Mouse (Mus musculus): ENCODE results near the gene Best1.

The Best1 gene

GRCm38 (mm10) chr19:10001206-10001969 is at the start of gene Best1, which contains the start of gene Rab3il1:
TSS of gene Best1 (minus strand) at chr19:10001633.
TSS of gene Rab3il1 (plus strand) at chr19:10001669.
- no peak for DNase-seq (ENCODE audit: low spot score)

- no peak for DNase-seq (ENCODE audit: low spot score)
Observed at GRCm38 (mm10) chr19:10050438-10050837, 49.0 kb upstream of the Best1 start.

GRCm38 (mm10) chr19:10049533-10049932 is 48.1 kb upstream of the Best1 start:
- DNase-seq (ENCODE audit: low spot score) = no peak

- no peak for DNase-seq (ENCODE audit: low spot score)
Observed at GRCm38 (mm10) chr19:10046983-10047382, 45.5 kb upstream of the Best1 start.

- DNase-seq (ENCODE audit: low spot score) = no peak
Observed at GRCm38 (mm10) chr19:10046346-10046745, 44.9 kb upstream of the Best1 start.

- no peak for DNase-seq (ENCODE audit: low spot score)
Observed at GRCm38 (mm10) chr19:10045707-10046106, 44.3 kb upstream of the Best1 start.

- DNase-seq (ENCODE audit: low spot score) = no peak
Observed at GRCm38 (mm10) chr19:10043643-10044042, 42.2 kb upstream of the Best1 start.

- DNase-seq (ENCODE audit: low spot score) = no peak
Observed at GRCm38 (mm10) chr19:10042816-10043215, 41.4 kb upstream of the Best1 start.

- DNase-seq (ENCODE audit: low spot score) = no peak
Observed at GRCm38 (mm10) chr19:10042232-10042631, 40.8 kb upstream of the Best1 start.

GRCm38 (mm10) chr19:10041388-10042148 is 40.1 kb upstream of the Best1 start, which contains the start of gene Fads3:
TSS of gene Fads3 (plus strand) at chr19:10041569.
- peak; percentile 87 for DNase-seq (ENCODE audit: low spot score)

GRCm38 (mm10) chr19:10040866-10041387 is 39.5 kb upstream of the Best1 start:
- DNase-seq (ENCODE audit: low spot score) = no peak

- no peak for DNase-seq (ENCODE audit: low spot score)
Observed at GRCm38 (mm10) chr19:10039615-10040014, 38.2 kb upstream of the Best1 start.

GRCm38 (mm10) chr19:10038910-10039309 is 37.5 kb upstream of the Best1 start:
- no peak for DNase-seq (ENCODE audit: low spot score)

- no peak for DNase-seq (ENCODE audit: low spot score)
Observed at GRCm38 (mm10) chr19:10038364-10038763, 36.9 kb upstream of the Best1 start.

- no peak for DNase-seq (ENCODE audit: low spot score)
Observed at GRCm38 (mm10) chr19:10037534-10037933, 36.1 kb upstream of the Best1 start.

- no peak for DNase-seq (ENCODE audit: low spot score)
Observed at GRCm38 (mm10) chr19:10034785-10035447, 33.5 kb upstream of the Best1 start.

- no peak for DNase-seq (ENCODE audit: low spot score)
Observed at GRCm38 (mm10) chr19:10034356-10034755, 32.9 kb upstream of the Best1 start.

GRCm38 (mm10) chr19:10033211-10033973 is 32.0 kb upstream of the Best1 start:
- DNase-seq (ENCODE audit: low spot score) = no peak

GRCm38 (mm10) chr19:10029746-10030145 is 28.3 kb upstream of the Best1 start:
- DNase-seq (ENCODE audit: low spot score) = no peak

GRCm38 (mm10) chr19:10025169-10025875 is 23.9 kb upstream of the Best1 start:
- DNase-seq (ENCODE audit: low spot score) = peak; percentile 86

GRCm38 (mm10) chr19:10023304-10023758 is 21.9 kb upstream of the Best1 start:
- DNase-seq (ENCODE audit: low spot score) = no peak
